Mouse (Mus musculus) kidney, embryonic 14.5 days (tissue): Measurements from ENCODE around the gene Pex11b. TPM values are rescaled to one million over a fixed set of nuclear protein-coding genes. Genes with fewer than 3 reads are reported as not detected.

Experiments
- ATAC-seq: fragments of 200-750 bp; cut with Nextera tagmentation; 2 replicates; pipeline ENCODE4 v1.8.0; 2017; ENCODE audit warnings: moderate number of reproducible peaks, mild to moderate bottlenecking, moderate TSS enrichment, moderate library complexity; ENCODE audit not compliant: low FRiP score, low TSS enrichment
- H3K27ac ChIP-seq: fragments of 300-500 bp; sonication (generic); 2 replicates; pipeline ENCODE4 v1.5.1; 2014; ENCODE audit warnings: low read depth, mild to moderate bottlenecking, low read length, moderate library complexity, mixed read lengths
- H3K27me3 ChIP-seq: fragments of 300-500 bp; sonication (generic); 2 replicates; pipeline ENCODE4 v1.6.1; 2014; ENCODE audit warnings: mild to moderate bottlenecking, low read length; ENCODE audit not compliant: control insufficient read depth, insufficient read depth
- H3K36me3 ChIP-seq: fragments of 300-500 bp; sonication (generic); 2 replicates; pipeline ENCODE4 v1.6.1; 2014; ENCODE audit warnings: low read length, mixed read lengths; ENCODE audit not compliant: control insufficient read depth, insufficient read depth
- H3K4me1 ChIP-seq: fragments of 300-500 bp; sonication (generic); 2 replicates; pipeline ENCODE4 v1.6.1; 2014; ENCODE audit warnings: low read length, mixed read lengths; ENCODE audit not compliant: control insufficient read depth, insufficient read depth
- H3K4me2 ChIP-seq: fragments of 300-500 bp; sonication (generic); replicated peaks from 2 replicates; pipeline ENCODE4 v1.6.1; 2014; ENCODE audit warnings: low read depth, mild to moderate bottlenecking, low read length
- H3K4me3 ChIP-seq: fragments of 300-500 bp; sonication (generic); 2 replicates; pipeline ENCODE4 v1.5.1; 2014; ENCODE audit warnings: mild to moderate bottlenecking, low read length
- H3K9ac ChIP-seq: fragments of 300-500 bp; sonication (generic); 2 replicates; pipeline ENCODE4 v1.6.1; 2014; ENCODE audit warnings: low read depth, mild to moderate bottlenecking, low read length, moderate library complexity
- H3K9me3 ChIP-seq: fragments of 300-500 bp; sonication (generic); 2 replicates; pipeline ENCODE4 v1.6.1; 2016; ENCODE audit warnings: low read length; ENCODE audit not compliant: control insufficient read depth
- WGBS: fragments of 180-500 bp; shearing (Covaris S2); extraction: QIAGEN DNeasy Blood & Tissue Kit; methylation state at CpG from one replicate; pipeline ENCODE4 v1.1.7; 2014; 5-methylcytosine and 5-hydroxymethylcytosine counted together
- polyA plus RNA-seq: library from polyadenylated mRNA; unstranded; fragments of >200 nt; fragmentation: Nextera tagmentation; extraction: Ambion mirVana; gene quantifications from 2 replicates; pipeline ENCODE4 v1.2.1, GENCODE M21; 2014

The Pex11b gene
- polyA plus RNA-seq: 55.8 and 59.6 TPM in 2 replicates

GRCm38 (mm10) chr3:96634928-96635879, at the start of gene Pex11b, which contains the start of gene Gm42957:
TSS of gene Pex11b (plus strand) at chr3:96635376.
TSS of gene Gm42957 (plus strand) at chr3:96635474.
- Histone ChIP-seq H3K27ac (peak within 1 kb of the TSS; percentile 87), H3K4me2 (peak within 1 kb of the TSS; percentile 75), H3K9me3 (no peaks in the 10 kb centered on the region), H3K4me3 (peak within 1 kb of the TSS; percentile 91), H3K27me3 (no peaks in the 10 kb centered on the region), H3K4me1 (peaks cover 19% of the 10 kb centered on the region; the same call in 1 of the 2 replicates), H3K9ac (peak within 1 kb of the TSS; percentile 92), H3K36me3 (peaks cover 51% of the 10 kb centered on the region)
- WGBS: 2% methylated on average over 60 of the region's 60 CpGs
- peak; percentile 95 for ATAC-seq

- peaks cover 1% of the 10 kb centered on the region for H3K4me1 ChIP-seq
- H3K27me3 ChIP-seq: peaks cover 2% of the 10 kb centered on the region; the same call in 1 of the 2 replicates
- H3K4me3 ChIP-seq: no peak overlapping the region
- ATAC-seq: no peak
- H3K9ac ChIP-seq: no peak overlapping the region
- no peak overlapping the region for H3K27ac ChIP-seq
- H3K4me2 ChIP-seq: no peak overlapping the region
- no peaks in the 10 kb centered on the region for H3K9me3 ChIP-seq
- WGBS: 83% methylated on average over 4 of the region's 4 CpGs
- H3K36me3 ChIP-seq: no peaks in the 10 kb centered on the region
Measured at GRCm38 (mm10) chr3:96590657-96591056, 44.5 kb upstream of the Pex11b start.

- ATAC-seq: no peak
- no peaks in the 10 kb centered on the region for H3K36me3 ChIP-seq
- peak overlapping the region; percentile 78 for H3K4me2 ChIP-seq
- H3K27ac ChIP-seq: no peak overlapping the region
- peaks cover 21% of the 10 kb centered on the region for H3K27me3 ChIP-seq
- peak overlapping the region; percentile 45 for H3K4me3 ChIP-seq
- peak overlapping the region; percentile 53; the same call in 1 of the 2 replicates for H3K9ac ChIP-seq
- H3K4me1 ChIP-seq: peaks cover 26% of the 10 kb centered on the region
- no peaks in the 10 kb centered on the region for H3K9me3 ChIP-seq
- WGBS: 1% methylated on average over 10 of the region's 10 CpGs
Measured at GRCm38 (mm10) chr3:96593374-96593773, 41.8 kb upstream of the Pex11b start.

GRCm38 (mm10) chr3:96593790-96594560, 41.2 kb upstream of the Pex11b start, which contains the start of gene Polr3gl:
TSS of gene Polr3gl (minus strand) at chr3:96594181.
- H3K4me3 ChIP-seq: peak within 1 kb of the TSS; percentile 45
- under 1% methylated on average over 38 of the region's 38 CpGs for WGBS
- H3K27ac ChIP-seq: 0 out of 2 replicates have a peak within 1 kb of the TSS, but pooled peaks have one; percentile 39
- peak within 1 kb of the TSS; percentile 53 for H3K9ac ChIP-seq
- H3K4me1 ChIP-seq: peaks cover 30% of the 10 kb centered on the region
- no peaks in the 10 kb centered on the region for H3K36me3 ChIP-seq
- ATAC-seq: peak; percentile 86
- no peaks in the 10 kb centered on the region for H3K9me3 ChIP-seq
- H3K4me2 ChIP-seq: peak within 1 kb of the TSS; percentile 78
- H3K27me3 ChIP-seq: peaks cover 25% of the 10 kb centered on the region

GRCm38 (mm10) chr3:96594851-96595250, 40.3 kb upstream of the Pex11b start:
- H3K4me3 ChIP-seq: no peak overlapping the region
- 75% methylated on average over 5 of the region's 5 CpGs for WGBS
- peaks cover 28% of the 10 kb centered on the region for H3K27me3 ChIP-seq
- no peaks in the 10 kb centered on the region for H3K9me3 ChIP-seq
- ATAC-seq: no peak
- peaks cover 30% of the 10 kb centered on the region for H3K4me1 ChIP-seq
- no peaks in the 10 kb centered on the region for H3K36me3 ChIP-seq
- no peak overlapping the region for H3K9ac ChIP-seq
- no peak overlapping the region for H3K27ac ChIP-seq
- no peak overlapping the region for H3K4me2 ChIP-seq

- Histone ChIP-seq H3K4me3 (peak overlapping the region; percentile 47; the same call in 1 of the 2 replicates), H3K9me3 (no peaks in the 10 kb centered on the region), H3K4me2 (peak overlapping the region; percentile 96; the same call in 1 of the 2 replicates), H3K27me3 (peaks cover 28% of the 10 kb centered on the region), H3K27ac (no peak overlapping the region), H3K9ac (no peak overlapping the region; the same call in 1 of the 2 replicates), H3K4me1 (peaks cover 30% of the 10 kb centered on the region), H3K36me3 (no peaks in the 10 kb centered on the region)
- WGBS: 22% methylated on average over 6 of the region's 6 CpGs
- ATAC-seq: no peak
Measured at GRCm38 (mm10) chr3:96595661-96596060, 39.5 kb upstream of the Pex11b start.

GRCm38 (mm10) chr3:96596228-96596707, 38.9 kb upstream of the Pex11b start, which contains the start of gene Ankrd34a:
TSS of gene Ankrd34a (plus strand) at chr3:96596636.
- Histone ChIP-seq H3K27ac (no peak within 1 kb of the TSS), H3K4me2 (peak within 1 kb of the TSS; percentile 96), H3K27me3 (peaks cover 32% of the 10 kb centered on the region), H3K9me3 (no peaks in the 10 kb centered on the region), H3K9ac (peak within 1 kb of the TSS; percentile 62), H3K36me3 (no peaks in the 10 kb centered on the region), H3K4me3 (peak within 1 kb of the TSS; percentile 47), H3K4me1 (peaks cover 30% of the 10 kb centered on the region)
- no peak for ATAC-seq
- 1% methylated on average over 23 of the region's 23 CpGs for WGBS

GRCm38 (mm10) chr3:96596855-96597254, 38.3 kb upstream of the Pex11b start:
- no peaks in the 10 kb centered on the region for H3K9me3 ChIP-seq
- peak overlapping the region; percentile 96 for H3K4me2 ChIP-seq
- under 1% methylated on average over 11 of the region's 12 CpGs for WGBS
- H3K36me3 ChIP-seq: no peaks in the 10 kb centered on the region
- peaks cover 30% of the 10 kb centered on the region for H3K4me1 ChIP-seq
- H3K9ac ChIP-seq: peak overlapping the region; percentile 62; the same call in 1 of the 2 replicates
- peak overlapping the region; percentile 47 for H3K4me3 ChIP-seq
- ATAC-seq: no peak
- H3K27ac ChIP-seq: no peak overlapping the region
- H3K27me3 ChIP-seq: peaks cover 32% of the 10 kb centered on the region
